Mouse (Mus musculus) kidney, postnatal 14 days (tissue): Measurements from ENCODE around the gene Ppil2.

ENCODE experiments used
- DNase-seq: peaks from one replicate; pipeline ENCODE4 v3.0.0; 2022; ENCODE audit warnings: mixed read lengths

Gene Ppil2

DNA sequence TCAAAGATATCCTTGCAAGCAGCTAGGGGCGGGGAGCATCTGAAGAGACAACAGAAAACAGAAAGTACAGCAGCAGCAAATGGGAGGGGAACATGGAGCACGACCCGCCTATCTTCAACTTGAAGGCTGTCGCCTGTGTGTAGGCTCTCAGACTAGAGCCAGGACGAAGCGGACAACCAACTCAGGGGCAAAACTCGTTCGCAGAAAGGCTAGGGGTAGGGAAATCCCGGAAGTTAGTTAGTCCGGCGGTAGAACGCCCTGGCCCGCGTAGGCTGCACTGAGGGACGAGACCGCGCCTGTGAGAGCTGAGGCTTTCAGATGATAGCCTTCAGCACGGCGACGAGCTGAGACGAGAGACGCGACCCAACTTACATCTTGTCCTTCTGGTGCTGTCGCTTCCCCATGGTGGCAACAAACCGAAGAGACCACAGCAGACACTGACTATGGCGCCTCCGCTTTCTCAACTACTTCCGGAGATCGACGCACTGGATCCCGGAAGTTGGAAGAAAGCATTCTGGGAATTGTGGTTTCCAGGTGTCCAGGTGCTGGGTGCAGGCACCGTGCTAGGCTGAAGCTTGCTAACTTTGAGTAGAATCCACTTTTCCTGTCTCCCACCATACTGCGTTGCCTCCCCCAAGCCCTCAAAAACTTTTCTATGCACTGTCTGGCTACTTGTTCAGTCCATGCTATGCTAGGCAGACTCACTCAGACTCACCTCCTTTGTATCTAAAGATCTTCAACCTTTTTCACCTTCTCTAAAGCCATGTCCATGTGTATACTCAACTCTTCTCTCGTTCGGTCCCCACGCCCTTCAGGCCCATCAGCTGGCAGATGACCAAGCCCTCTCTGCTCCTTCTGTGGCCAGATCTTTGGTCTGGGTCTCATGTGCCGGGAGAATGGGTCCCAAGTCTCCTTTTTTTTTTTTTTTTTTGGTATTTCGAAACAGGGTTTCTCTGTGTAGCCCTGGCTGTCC lies at the start of gene Ppil2:
Gene Ppil2, minus strand, starts transcription at position 487 of the 973 bp plus-strand sequence.
- DNase-seq = peak; percentile 81

DNA sequence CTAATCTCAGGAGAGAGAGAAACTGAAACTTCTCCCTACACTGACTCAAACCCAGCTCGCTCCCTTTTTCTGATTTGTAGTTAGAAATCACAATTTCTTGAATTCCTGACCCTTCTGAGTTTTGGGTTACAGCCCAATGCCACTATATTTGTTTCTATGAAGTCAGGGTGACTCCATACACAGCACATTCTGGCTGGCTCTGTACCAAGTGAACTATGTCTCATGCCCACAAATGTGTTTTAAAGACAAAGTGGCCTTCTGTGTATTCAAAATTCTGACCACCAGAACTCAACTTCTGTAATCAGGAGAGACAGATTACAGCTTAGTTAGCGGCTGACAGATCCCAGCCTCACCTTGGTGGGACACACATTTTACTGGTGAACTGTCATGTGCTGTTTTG lies 43.3 kb upstream of the Ppil2 start:
- DNase-seq = peak; percentile 27

DNA sequence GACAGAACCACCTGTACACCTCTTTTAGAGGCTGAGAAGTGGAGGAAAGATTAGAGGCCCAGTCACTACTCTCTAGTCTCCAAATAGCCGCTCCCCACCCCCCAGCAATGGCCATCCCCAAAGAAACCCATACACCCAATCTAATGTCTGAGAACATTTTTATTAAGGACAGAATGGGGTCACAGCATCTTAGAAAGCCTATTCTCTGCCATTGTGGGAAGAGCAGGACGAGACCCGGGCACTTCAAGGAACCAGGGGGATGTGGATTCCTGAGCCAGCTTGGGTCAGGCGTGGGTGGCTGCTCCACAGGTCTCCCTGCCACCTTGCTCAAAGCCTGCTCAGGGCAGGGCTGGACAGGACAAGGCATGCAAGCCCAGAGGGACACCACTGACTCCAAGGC lies 40.8 kb upstream of the Ppil2 start:
- no peak for DNase-seq

DNA sequence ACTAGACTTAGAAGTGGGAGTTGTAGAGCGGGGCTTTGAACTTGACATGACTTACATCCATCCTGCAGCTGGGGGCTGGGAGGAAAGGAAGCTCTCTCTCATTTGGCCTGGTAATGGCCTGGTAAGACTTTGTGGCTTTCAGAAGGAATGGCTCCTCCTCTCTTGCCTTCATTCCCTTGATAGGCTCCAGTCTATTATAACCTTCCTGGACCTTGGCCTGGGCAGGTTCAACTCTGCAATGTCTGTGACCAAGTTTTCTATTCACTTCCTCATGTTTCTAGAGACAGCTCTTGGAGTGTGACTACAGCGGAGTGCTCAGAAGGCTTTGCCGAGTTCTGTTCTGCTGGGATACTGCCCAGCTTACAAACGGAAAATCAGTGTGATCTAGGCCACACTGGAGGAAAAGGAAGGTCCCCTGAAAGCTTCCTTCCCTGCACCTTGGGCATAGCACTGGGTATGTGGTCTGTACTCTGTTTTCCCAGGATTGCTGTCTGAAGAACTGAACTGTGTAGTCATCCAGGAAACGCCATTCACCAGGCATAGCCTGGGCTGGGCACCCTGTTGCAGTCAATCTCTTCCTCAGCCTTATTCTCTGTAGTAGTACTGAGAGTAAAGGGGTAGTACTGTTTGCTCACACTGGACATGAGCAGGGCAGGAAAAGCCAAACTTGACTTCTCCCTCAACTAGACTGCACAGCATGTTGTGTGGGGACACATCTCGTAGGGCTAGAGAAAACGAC lies 39.6 kb upstream of the Ppil2 start:
- DNase-seq = peak; percentile 25

GRCm38 (mm10) chr16:17148084-17148483 lies 37.0 kb upstream of the Ppil2 start:
- DNase-seq = peak; percentile 22

GRCm38 (mm10) chr16:17147391-17147929 lies 36.4 kb upstream of the Ppil2 start:
- peak; percentile 12 for DNase-seq

GRCm38 (mm10) chr16:17146772-17147235 lies 35.7 kb upstream of the Ppil2 start, which contains the start of gene Ccdc116:
Ccdc116 (minus strand) TSS chr16:17147229.
- peak; percentile 82 for DNase-seq

DNA sequence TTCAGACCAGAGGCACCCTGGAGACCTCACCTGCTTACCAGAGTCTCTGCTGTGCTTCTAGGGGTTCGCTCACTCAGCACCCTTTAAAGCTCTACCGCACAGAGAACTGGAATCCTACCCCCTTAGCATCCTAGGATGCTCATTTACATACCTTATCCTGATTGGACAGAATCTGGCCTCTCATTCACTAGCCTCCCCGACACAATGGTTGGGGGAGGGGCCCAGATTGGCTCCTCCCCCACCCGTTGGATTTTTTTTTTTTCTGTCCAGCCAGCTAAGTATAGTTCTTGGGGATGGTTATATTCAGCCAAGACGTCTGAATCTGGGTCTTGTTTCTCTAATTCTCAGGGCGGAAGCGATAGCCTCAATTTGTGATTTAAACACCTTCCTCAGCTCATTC lies 33.3 kb upstream of the Ppil2 start, which contains the start of gene Ydjc:
Gene Ydjc, plus strand, starts transcription at position 283 of the 400 bp plus-strand sequence.
- DNase-seq = no peak

- no peak for DNase-seq
Observed at GRCm38 (mm10) chr16:17137355-17137754, 26.3 kb upstream of the Ppil2 start.

DNA sequence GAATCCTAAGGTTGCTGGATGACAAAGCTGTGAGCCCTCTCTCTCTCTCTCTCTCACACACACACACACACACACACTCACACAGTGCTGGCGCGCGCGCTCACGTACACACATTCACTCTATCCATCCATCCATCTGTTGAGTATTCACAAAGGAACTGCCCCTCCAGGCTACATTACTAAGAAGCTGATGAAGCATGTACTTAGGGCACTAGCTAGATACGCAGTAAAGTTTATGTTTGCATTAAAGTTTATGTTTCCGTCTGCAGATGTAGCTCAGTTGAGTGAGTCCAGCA lies 21.8 kb upstream of the Ppil2 start:
- DNase-seq = no peak

DNA sequence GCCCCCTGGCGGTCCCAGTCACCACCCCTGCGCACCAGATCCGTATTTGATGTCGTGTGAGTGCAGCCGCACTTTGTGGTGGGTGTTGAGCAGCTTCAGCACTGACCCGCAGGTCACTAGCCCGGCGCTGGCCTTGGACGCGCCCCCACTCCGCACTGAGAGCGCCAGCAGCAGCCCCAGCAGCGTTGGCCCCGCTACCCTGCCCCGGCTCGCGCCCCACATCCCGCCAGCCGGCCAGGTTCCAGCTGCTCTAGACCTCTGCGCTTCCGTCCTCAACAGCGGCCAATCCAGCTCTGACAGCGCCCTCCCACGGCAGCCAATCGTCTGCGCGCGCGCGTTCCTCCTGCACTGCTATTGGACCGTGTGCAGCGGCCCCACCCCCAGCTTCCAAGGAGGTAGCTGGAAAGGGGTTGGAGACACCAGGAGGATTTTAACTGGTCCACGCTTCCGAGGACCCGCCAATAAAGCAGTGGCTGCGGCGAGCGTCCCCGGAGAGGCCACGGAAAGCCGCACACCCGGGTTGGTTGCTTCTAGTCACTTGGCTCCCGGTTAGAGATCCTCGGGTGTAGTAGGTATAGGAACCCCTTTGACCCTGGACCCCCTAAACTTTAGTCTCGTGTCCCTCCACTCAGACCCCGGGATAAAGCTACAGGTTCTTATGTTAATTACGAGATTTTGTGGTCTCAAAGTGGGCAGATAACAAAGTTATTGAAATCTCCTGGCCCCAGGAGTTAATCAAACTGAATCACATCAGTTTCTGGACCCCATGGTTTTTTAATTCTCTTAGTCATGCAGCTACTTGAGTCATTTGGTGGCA lies 21.2 kb upstream of the Ppil2 start, which contains the start of gene Sdf2l1:
Gene Sdf2l1, minus strand, starts transcription at position 295 of the 817 bp plus-strand sequence.
- DNase-seq = peak; percentile 98

DNA sequence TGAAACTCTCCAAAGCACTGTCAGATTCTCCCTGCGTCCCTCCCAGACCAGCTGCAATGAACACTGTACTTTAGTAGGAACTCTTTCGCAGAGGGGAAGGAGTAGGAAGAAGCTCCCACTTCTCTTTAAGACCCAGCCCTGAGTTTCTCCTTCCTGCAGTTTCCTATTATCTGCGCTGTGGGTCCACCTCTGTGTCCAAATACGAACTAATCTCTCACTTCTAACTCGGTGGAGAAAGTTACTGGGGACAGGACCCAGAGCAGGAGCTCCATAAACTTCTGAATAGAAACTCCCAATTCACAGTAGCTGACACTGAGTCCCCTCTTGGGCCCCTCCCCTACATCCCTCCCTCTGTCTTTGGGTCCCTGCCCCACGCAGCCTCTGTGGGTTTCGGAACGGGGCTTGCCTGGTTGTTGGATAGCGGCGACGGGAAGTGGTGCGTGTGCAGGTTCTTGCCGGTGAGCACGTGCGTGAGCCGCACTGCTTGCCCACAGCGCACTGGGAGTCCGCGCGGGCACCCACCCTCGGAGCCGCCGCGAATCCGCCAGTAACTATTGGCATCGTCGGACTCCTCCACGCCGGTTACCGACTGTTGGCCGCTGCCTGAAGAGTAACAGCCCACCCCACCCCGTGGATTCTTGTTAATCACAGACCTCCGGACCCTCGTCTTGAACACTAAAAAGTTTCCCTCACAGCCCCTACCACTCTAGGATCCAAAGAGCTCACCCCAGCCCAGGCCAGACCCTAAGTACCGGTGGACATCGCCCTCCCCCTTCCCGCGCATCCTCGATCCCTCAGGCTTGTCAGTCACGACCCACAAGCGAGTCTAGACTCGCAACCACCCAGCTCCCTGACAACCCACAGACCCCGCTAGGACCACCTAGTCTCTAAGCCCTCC lies 20.4 kb upstream of the Ppil2 start:
- peak; percentile 17 for DNase-seq

GRCm38 (mm10) chr16:17127292-17127691 lies 16.2 kb upstream of the Ppil2 start:
- peak; percentile 65 for DNase-seq

DNA sequence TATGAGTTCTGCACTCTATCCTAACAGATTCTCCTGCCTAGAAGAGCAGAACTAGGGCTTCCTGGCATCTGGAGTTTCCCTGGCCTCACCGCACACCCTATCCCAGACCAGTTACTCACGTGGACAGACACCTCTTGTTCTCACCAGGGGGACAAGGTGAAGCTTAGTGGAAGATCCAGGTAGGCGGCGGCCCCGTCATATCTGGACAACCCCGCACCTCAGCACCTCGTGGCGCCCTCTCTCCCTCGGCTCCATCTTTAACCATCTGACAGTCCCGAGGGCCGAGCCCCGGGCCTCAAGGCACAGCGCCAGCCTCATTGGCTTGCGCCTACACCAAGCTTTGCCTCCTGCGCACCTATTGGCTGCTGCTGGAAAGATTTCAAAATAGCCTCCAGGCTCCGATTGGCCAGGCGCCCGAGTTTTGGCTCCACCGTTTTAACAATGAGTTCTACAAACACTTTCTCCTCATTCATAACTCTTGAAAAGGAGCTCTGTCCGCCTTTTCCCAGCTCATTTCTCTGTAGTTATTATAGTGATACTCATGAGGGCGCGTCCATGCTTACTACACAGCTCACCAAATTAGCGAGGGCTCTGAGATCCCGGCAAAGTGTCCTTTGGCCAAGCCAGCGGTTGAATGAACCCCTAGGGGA lies 13.9 kb upstream of the Ppil2 start, which contains the start of gene 2610318N02Rik:
Gene 2610318N02Rik, minus strand, starts transcription at position 297 of the 650 bp plus-strand sequence.
- peak; percentile 81 for DNase-seq

- DNase-seq = no peak
Observed at GRCm38 (mm10) chr16:17124119-17124870, 13.2 kb upstream of the Ppil2 start.

GRCm38 (mm10) chr16:17121569-17121968 lies 10.5 kb upstream of the Ppil2 start:
- DNase-seq = no peak

- no peak for DNase-seq
Observed at GRCm38 (mm10) chr16:17117309-17117799, 6.3 kb upstream of the Ppil2 start.

DNA sequence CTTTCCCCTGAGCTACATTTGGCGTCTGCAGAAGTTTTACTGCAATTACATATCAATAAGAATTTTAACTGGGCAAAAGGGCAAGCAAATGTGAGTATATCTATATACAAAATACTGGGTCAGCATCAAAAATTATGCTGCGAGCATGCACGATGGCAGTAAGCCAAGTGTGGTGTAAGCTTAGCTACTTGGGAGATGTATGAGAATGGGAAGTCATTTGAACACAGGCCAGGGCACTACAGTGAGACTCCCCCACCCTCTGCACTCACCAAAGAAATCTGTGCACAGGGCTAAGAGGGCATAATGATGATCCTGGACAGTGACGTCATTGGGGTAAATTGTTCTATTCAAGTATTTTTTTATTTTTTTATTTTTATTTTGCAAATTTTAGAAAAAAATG lies 6.5 kb downstream of the Ppil2 start:
- no peak for DNase-seq

DNA sequence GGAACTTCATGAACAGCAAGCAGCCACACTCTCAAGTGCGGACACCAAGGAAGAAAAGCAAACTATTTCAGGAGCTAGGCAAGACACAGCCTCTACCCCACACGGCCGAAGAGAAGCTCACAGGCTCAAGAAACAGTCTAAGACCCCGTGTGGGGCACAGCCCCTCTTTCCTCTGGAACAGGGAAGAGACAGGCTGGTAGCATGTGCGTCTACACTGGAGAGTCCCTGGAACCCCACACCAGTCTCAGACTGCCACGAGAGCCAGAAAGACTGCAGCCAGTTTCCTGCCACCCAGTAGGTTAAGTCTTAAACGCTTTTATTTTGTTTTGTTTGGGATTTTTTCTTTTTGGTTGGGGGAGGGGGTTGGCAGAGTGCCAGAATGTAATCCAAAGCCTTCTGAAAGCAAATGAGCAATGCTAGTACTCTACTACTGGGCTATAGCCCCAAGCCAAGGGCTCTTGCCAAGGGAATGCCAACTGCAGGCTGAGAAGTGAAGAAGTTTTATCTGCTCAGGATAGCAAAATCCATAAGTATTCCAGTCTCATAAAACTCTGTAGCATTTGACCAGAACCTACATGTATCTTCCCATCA lies 8.3 kb downstream of the Ppil2 start:
- DNase-seq = peak; percentile 23
